Mouse (Mus musculus): ENCODE results near the gene Bcat1. TPM values are rescaled to one million over a fixed set of nuclear protein-coding genes. Genes with fewer than 3 reads are reported as not detected.

The Bcat1 gene
- 1 to 10 TPM; 4.1 to 6.5 TPM for polyA plus RNA-seq (2017; shearing (Covaris generic))

DNA sequence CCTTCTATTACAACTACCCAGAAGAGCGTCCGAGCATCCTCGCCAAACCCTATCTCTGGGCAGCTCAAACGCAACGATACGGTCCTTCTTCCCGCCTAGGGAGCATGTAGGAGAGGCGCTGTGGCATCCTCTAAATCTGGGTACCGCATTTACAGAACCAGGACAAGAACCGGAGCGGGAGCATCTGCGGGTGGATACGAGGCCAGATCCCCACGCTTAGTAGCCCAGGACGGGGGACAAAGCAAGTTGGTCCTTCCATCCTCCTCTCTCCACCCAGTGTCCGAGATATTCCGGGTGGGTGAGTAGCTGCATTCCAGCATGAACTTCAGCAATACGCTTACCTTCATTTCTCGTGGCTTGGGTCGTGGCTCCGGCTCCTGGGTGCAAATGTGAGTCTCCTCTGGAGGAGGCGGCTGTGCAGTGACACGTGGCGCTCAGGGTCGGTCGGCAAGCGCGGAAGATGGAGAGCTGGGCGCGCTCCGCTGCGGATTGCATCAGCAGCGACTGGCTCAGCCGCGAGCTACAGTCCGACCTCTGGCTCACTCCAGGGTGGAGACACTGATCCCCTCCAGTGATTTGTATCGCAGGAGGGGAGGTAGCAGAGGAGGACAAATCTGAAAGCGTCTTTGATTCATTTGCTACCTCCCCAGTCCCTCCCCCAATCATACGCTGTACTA is at the start of gene Bcat1:
Gene Bcat1, minus strand, starts transcription at position 637 of the 677 bp plus-strand sequence.

DNA sequence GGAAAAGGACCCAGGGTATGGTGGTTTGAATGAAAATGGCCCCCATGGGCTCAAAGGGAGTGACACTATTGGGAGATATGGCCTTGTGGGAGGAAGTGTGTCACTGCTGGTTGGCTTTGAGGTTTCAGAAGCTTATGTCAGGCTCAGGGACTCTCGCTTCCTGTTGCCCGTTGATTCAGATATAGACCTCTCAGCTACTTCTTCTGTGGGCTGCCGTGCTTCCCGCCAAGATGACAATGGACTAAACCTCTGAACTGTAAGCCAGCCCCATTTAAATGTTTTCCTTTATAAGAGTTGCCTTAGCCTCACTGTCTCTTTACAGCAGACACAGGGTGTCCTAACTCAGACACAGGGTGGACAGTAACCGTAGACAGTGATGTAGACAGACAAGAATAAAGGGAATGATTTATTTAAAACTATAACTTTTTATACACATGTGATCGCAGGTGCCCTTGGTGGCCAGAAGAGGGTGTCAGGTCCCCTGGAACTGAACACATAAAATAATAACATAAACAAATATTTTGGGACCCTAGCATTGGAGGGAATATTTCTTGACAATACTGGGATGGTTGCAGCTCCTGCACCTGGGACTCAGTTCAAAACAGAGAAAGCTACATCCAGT is 39.6 kb upstream of the Bcat1 start, which contains the start of gene Lrmp:
Gene Lrmp, plus strand, starts transcription at position 178 of the 622 bp plus-strand sequence.

Other genes with a start within 250 kb of the Bcat1 start
- gene Lrmp, start 39.5 kb upstream of the Bcat1 start, polyA plus RNA-seq (2017; shearing (Covaris generic)) = 100 to 1,000 TPM; 151 to 198 TPM
- gene Casc1, start 134.8 kb upstream of the Bcat1 start, polyA plus RNA-seq (2017; shearing (Covaris generic)) = 1 to 10 TPM in 1 of 2 experiments, under 1 TPM in 1; 0.98 to 2.5 TPM
- 10 to 100 TPM; 27.1 to 27.2 TPM for gene Etfrf1, start 134.9 kb upstream of the Bcat1 start, polyA plus RNA-seq (2017; shearing (Covaris generic))
- 100 to 1,000 TPM; 123 to 173 TPM for gene Kras, start 174.1 kb upstream of the Bcat1 start, polyA plus RNA-seq (2017; shearing (Covaris generic))